Mouse (Mus musculus) stomach, embryonic 15.5 days (tissue): ENCODE data around the gene Lmx1a. TPM values are rescaled to one million over a fixed set of nuclear protein-coding genes. Genes with fewer than 3 reads are reported as not detected.

Experiments used
- ATAC-seq: fragments of 200-750 bp; cut with Nextera tagmentation; 2 replicates; pipeline ENCODE4 v1.8.0; 2017; ENCODE audit warnings: low read depth, moderate number of reproducible peaks, moderate TSS enrichment; ENCODE audit not compliant: insufficient read depth, low FRiP score
- H3K27ac ChIP-seq: fragments of 300-500 bp; sonication (generic); 2 replicates; pipeline ENCODE4 v1.5.1; 2015; ENCODE audit warnings: mild to moderate bottlenecking, inconsistent platforms
- H3K27me3 ChIP-seq: fragments of 300-500 bp; sonication (generic); replicated peaks from 2 replicates; pipeline ENCODE4 v1.6.1; 2015; ENCODE audit warnings: inconsistent platforms
- H3K36me3 ChIP-seq: fragments of 300-500 bp; sonication (generic); 2 replicates; pipeline ENCODE4 v1.6.1; 2015; ENCODE audit warnings: inconsistent platforms
- H3K4me1 ChIP-seq: fragments of 300-500 bp; sonication (generic); 2 replicates; pipeline ENCODE4 v1.6.1; 2015; ENCODE audit warnings: inconsistent platforms
- H3K4me2 ChIP-seq: fragments of 300-500 bp; sonication (generic); 2 replicates; pipeline ENCODE4 v1.6.1; 2015; ENCODE audit warnings: mild to moderate bottlenecking, inconsistent platforms
- H3K4me3 ChIP-seq: fragments of 300-500 bp; sonication (generic); replicated peaks from 2 replicates; pipeline ENCODE4 v1.5.1; 2015; ENCODE audit warnings: inconsistent platforms
- H3K9ac ChIP-seq: fragments of 300-500 bp; sonication (generic); 2 replicates; pipeline ENCODE4 v1.6.1; 2015; ENCODE audit warnings: inconsistent platforms
- H3K9me3 ChIP-seq: fragments of 300-500 bp; sonication (generic); 2 replicates; pipeline ENCODE4 v1.6.1; 2016; ENCODE audit warnings: inconsistent platforms
- WGBS: fragments of 180-500 bp; shearing (Covaris S2); methylation state at CpG from one replicate; pipeline ENCODE4 v1.1.7; 2015; 5-methylcytosine and 5-hydroxymethylcytosine counted together
- polyA plus RNA-seq: library from polyadenylated mRNA; unstranded; fragments of >200 nt; fragmentation: Nextera tagmentation; extraction: Ambion mirVana; gene quantifications from 2 replicates; pipeline ENCODE4 v1.2.1, GENCODE M21; 2015

Gene Lmx1a
- polyA plus RNA-seq, 1 experiment from 2014 or later = 0.18 TPM

DNA sequence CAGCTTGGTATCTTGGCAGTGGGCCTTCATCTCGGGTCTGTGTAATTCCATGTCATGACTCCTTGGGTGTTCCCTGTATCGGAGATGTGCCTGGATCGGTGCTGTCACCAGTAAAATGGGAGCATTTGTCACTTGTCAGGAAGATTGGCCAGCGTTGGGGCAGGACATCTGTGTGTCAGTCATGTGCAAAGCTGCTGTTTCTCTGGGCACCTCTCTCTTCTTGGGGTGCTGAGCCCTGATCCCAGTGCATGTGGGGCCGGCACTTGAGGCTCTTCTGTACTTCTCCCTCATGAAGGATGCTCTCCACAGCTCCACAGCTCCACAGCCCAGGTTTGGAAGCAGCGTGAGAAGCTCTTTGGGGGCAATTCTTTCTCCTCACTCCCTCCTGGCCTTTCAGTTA is 10.7 kb downstream of the Lmx1a start:
- H3K27ac ChIP-seq = no peak overlapping the region
- no peak overlapping the region for H3K4me2 ChIP-seq
- no peak overlapping the region for H3K9ac ChIP-seq
- 59% methylated on average over 6 of the region's 6 CpGs for WGBS
- peaks cover 40% of the 10 kb centered on the region for H3K27me3 ChIP-seq
- ATAC-seq = no peak
- H3K4me1 ChIP-seq = no peaks in the 10 kb centered on the region
- no peaks in the 10 kb centered on the region for H3K36me3 ChIP-seq
- no peaks in the 10 kb centered on the region for H3K9me3 ChIP-seq
- H3K4me3 ChIP-seq = no peak overlapping the region

DNA sequence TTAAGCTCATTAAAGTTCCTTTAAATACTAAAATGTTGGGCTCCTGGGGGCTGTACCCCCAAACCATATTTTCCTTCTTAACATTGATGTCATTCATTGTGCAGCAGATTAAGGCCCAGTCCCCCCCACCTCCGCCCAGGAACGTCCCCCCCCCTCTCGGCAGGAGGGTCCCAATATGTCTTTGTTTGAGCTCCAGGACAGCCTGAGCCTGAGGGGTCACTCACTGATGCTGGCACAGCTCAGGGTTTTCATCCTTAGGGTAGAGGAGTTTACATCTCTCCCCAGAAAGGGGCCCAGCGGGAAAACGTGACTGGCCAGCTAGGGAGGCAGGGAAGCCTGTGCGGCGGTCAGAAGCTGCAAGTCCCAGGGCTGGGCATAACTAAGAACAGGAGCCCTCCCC is 11.2 kb downstream of the Lmx1a start:
- WGBS = 24% methylated on average over 7 of the region's 7 CpGs
- Histone ChIP-seq H3K4me2 (no peak overlapping the region), H3K4me1 (no peaks in the 10 kb centered on the region), H3K27me3 (peaks cover 35% of the 10 kb centered on the region), H3K9me3 (no peaks in the 10 kb centered on the region), H3K4me3 (no peak overlapping the region), H3K36me3 (no peaks in the 10 kb centered on the region), H3K27ac (no peak overlapping the region), H3K9ac (no peak overlapping the region)
- no peak for ATAC-seq

DNA sequence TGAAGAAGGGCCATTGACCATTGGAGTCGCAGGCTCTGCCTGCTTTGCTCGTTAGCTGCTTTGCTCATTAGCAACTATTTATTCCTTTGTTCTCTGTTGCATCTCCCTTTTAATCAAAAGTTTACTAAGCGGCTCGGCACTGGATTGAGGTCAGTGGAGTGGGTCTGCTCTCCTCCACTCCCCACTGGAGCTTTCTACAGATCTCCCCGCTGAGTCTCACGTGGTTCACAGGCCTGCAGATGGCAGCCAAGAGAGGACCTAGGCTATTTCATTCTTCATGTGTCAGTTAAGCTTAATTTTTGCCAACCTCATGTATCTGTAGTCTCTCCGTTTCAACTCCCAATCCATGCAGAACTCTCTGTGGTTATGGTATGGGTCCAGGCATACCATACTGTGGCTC is 16.5 kb downstream of the Lmx1a start:
- no peak for ATAC-seq
- 78% methylated on average over 7 of the region's 7 CpGs for WGBS
- Histone ChIP-seq H3K36me3 (no peaks in the 10 kb centered on the region), H3K27me3 (peaks cover 7% of the 10 kb centered on the region; the same call in 1 of the 2 replicates), H3K9ac (no peak overlapping the region), H3K4me2 (no peak overlapping the region), H3K4me3 (no peak overlapping the region), H3K9me3 (no peaks in the 10 kb centered on the region), H3K4me1 (no peaks in the 10 kb centered on the region), H3K27ac (no peak overlapping the region)

GRCm38 (mm10) chr1:167708761-167709160 is 19.7 kb downstream of the Lmx1a start:
- Histone ChIP-seq H3K27me3 (no peaks in the 10 kb centered on the region), H3K4me2 (no peak overlapping the region), H3K36me3 (no peaks in the 10 kb centered on the region), H3K9me3 (no peaks in the 10 kb centered on the region), H3K9ac (no peak overlapping the region), H3K27ac (no peak overlapping the region), H3K4me3 (no peak overlapping the region), H3K4me1 (no peaks in the 10 kb centered on the region)
- WGBS = 50% methylated on average over 5 of the region's 5 CpGs
- no peak for ATAC-seq

DNA sequence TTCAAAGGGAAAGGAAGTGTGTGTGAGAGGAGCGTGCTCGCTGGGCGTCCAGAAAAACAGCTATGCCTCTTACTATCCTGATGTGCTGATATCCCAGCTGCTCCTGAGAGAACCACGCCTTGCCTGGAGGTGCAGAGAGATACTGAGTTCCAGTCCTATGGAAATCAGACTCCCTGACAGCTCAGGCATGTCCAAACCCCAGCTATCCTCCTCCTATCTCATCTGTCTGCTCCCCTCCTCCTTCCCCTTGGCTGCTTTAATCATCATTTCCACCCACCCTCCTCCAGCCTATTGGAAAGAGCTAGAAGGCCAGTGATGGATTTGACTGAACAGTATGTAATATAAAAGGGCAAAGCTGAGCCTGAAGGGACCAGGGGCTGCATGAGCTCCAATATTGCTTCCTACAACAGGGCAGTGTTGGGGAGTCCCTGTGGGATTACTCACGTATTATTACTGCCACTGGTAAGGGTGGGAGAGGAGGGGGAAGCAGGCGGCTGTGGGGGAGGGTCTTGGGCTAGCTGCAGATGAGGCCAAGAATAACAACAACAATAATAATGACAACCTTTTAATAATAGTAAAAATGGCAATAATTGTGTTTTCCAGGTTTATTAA is 26.8 kb downstream of the Lmx1a start:
- Histone ChIP-seq H3K4me3 (no peak overlapping the region), H3K4me2 (no peak overlapping the region), H3K9ac (no peak overlapping the region), H3K9me3 (no peaks in the 10 kb centered on the region), H3K27me3 (no peaks in the 10 kb centered on the region), H3K4me1 (no peaks in the 10 kb centered on the region), H3K27ac (no peak overlapping the region), H3K36me3 (no peaks in the 10 kb centered on the region)
- no peak for ATAC-seq
- WGBS = 69% methylated on average over 6 of the region's 6 CpGs

GRCm38 (mm10) chr1:167734471-167734870 is 45.4 kb downstream of the Lmx1a start:
- no peaks in the 10 kb centered on the region for H3K36me3 ChIP-seq
- no peak overlapping the region for H3K4me3 ChIP-seq
- 7% methylated on average over 6 of the region's 6 CpGs for WGBS
- H3K27ac ChIP-seq = no peak overlapping the region
- ATAC-seq = no peak
- H3K27me3 ChIP-seq = no peaks in the 10 kb centered on the region
- H3K4me2 ChIP-seq = no peak overlapping the region
- no peak overlapping the region for H3K9ac ChIP-seq
- no peaks in the 10 kb centered on the region for H3K4me1 ChIP-seq
- H3K9me3 ChIP-seq = no peaks in the 10 kb centered on the region

GRCm38 (mm10) chr1:167736793-167737192 is 47.8 kb downstream of the Lmx1a start:
- Histone ChIP-seq H3K27me3 (no peaks in the 10 kb centered on the region), H3K36me3 (no peaks in the 10 kb centered on the region), H3K4me3 (no peak overlapping the region), H3K9ac (no peak overlapping the region), H3K9me3 (no peaks in the 10 kb centered on the region), H3K4me1 (no peaks in the 10 kb centered on the region), H3K4me2 (no peak overlapping the region), H3K27ac (no peak overlapping the region)
- no peak for ATAC-seq
- WGBS = 79% methylated on average over 3 of the region's 3 CpGs

DNA sequence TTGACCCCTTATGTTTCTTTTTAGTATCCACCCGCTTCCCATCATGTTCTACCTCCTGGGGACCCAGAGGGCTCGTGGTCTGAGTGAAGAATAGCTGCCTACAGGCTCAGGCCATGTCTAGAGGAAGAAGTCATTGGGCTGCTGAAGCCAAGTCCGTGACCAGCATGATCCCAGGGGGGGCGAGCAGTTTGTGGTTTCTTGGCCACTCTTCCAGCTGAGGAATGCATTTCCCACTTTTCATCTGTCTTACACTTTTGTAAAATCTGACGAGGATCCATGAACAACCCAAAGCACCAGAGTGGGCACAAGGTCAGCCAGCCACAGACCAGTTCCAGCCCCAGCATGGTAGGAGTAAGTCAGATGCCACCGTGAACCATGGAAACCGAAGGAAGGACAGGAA is 50.2 kb downstream of the Lmx1a start:
- no peaks in the 10 kb centered on the region for H3K9me3 ChIP-seq
- 70% methylated on average over 7 of the region's 7 CpGs for WGBS
- no peak overlapping the region for H3K4me2 ChIP-seq
- no peaks in the 10 kb centered on the region for H3K4me1 ChIP-seq
- no peaks in the 10 kb centered on the region for H3K36me3 ChIP-seq
- H3K9ac ChIP-seq = no peak overlapping the region
- H3K4me3 ChIP-seq = no peak overlapping the region
- ATAC-seq = no peak
- H3K27ac ChIP-seq = no peak overlapping the region
- H3K27me3 ChIP-seq = no peaks in the 10 kb centered on the region

DNA sequence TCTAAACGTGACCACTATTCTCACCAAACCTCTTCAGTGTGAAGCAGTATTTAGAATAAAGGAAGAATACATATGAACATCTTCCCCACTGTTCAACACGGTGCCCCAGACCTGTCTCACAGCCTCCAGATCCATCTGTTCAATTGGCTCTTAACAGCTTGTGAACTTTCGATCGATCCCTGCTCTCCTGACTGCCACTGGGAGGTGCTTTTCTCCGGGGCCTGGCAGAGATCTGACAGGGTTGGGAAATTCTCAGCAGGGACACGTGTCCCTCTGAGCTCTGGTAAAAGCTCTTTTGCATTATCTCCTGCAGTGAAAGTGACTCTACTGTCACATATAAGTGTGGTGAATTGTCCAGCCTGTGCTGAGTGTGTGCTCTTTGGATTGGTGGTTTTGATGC is 57.6 kb downstream of the Lmx1a start:
- H3K9me3 ChIP-seq = no peaks in the 10 kb centered on the region
- ATAC-seq = no peak
- H3K4me2 ChIP-seq = no peak overlapping the region
- no peak overlapping the region for H3K4me3 ChIP-seq
- no peaks in the 10 kb centered on the region for H3K36me3 ChIP-seq
- 36% methylated on average over 6 of the region's 6 CpGs for WGBS
- H3K9ac ChIP-seq = no peak overlapping the region
- no peaks in the 10 kb centered on the region for H3K27me3 ChIP-seq
- H3K4me1 ChIP-seq = no peaks in the 10 kb centered on the region
- no peak overlapping the region for H3K27ac ChIP-seq

DNA sequence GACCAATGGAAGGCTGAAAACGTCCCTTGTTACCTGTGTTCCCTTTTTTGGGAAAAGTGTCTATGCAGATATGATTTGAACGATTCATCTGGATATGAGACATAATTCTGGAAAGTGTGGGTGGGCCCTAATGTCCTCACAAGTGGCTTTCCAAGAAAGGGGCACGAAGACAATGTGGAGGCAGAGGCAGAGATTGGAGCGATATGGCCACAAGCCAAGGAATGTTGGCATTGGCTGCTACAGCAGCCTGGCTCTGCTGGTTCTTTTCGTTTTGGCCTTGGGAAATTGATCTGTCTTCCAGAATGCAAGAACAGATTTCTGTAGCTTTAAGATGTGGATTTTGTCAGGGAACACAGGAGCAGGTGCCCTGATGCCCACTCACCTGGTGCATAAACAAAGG is 63.6 kb downstream of the Lmx1a start:
- Histone ChIP-seq H3K27me3 (no peaks in the 10 kb centered on the region), H3K36me3 (no peaks in the 10 kb centered on the region), H3K27ac (no peak overlapping the region), H3K9me3 (no peaks in the 10 kb centered on the region), H3K4me2 (no peak overlapping the region), H3K9ac (no peak overlapping the region), H3K4me1 (no peaks in the 10 kb centered on the region), H3K4me3 (no peak overlapping the region)
- 71% methylated on average over 5 of the region's 5 CpGs for WGBS
- no peak for ATAC-seq

GRCm38 (mm10) chr1:167754085-167754484 is 65.0 kb downstream of the Lmx1a start:
- Histone ChIP-seq H3K4me1 (no peaks in the 10 kb centered on the region), H3K36me3 (no peaks in the 10 kb centered on the region), H3K9ac (no peak overlapping the region), H3K4me3 (no peak overlapping the region), H3K27ac (no peak overlapping the region), H3K27me3 (no peaks in the 10 kb centered on the region), H3K9me3 (no peaks in the 10 kb centered on the region), H3K4me2 (no peak overlapping the region)
- WGBS = 70% methylated on average over 4 of the region's 4 CpGs
- ATAC-seq = no peak

DNA sequence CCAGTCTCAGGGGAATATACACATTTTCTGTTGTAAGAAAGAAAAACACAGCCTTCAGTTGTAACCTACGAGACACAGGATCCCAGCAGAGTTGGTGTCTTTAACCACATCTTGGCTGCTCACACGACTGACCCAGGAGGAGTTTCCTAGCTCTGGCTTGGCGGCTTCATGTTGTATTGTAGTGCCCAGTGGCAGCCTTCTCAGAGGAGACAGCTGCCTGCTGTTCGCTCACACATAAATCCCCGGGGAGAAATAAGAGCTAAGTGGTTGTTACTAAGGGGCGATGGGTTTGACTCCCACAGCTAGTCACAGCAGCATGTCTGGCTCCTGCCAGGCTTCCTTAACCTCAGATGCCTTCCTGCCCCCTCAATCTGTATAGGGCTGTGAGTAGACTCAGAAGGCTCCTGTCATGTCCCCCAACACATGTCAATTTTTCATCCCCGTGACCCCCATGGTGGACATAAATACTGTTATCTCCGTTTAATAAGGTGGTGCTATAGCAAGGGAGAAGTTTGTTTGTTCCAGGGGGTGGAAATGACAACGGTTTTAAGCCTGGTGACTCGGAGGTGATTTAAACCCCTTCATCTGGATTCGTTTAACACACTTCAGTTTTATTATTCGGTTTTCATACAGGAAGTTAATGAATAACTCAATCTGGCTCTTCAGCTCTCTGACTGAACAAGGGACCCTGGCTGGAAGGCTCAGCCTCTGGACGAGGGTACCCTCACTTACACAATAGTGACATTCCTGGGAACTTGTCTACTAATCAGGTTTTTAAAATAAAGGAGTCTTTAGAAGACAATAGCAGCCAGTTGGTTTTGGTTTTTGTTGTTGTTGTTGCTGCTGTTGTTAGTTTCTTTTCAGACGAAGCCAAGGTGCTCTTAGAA is 65.8 kb downstream of the Lmx1a start:
- no peak for ATAC-seq
- 25% methylated on average over 14 of the region's 14 CpGs for WGBS
- H3K4me1 ChIP-seq = no peaks in the 10 kb centered on the region

More for the DNA sequence above, 65.8 kb downstream of the Lmx1a start:
- no peak overlapping the region for H3K4me2 ChIP-seq
- no peak overlapping the region for H3K9ac ChIP-seq
- no peaks in the 10 kb centered on the region for H3K9me3 ChIP-seq
- no peak overlapping the region for H3K4me3 ChIP-seq
- no peaks in the 10 kb centered on the region for H3K36me3 ChIP-seq
- no peaks in the 10 kb centered on the region for H3K27me3 ChIP-seq
- H3K27ac ChIP-seq = no peak overlapping the region
